Mouse (Mus musculus): ENCODE measurements around the gene Lamb3.

Lamb3 gene

DNA sequence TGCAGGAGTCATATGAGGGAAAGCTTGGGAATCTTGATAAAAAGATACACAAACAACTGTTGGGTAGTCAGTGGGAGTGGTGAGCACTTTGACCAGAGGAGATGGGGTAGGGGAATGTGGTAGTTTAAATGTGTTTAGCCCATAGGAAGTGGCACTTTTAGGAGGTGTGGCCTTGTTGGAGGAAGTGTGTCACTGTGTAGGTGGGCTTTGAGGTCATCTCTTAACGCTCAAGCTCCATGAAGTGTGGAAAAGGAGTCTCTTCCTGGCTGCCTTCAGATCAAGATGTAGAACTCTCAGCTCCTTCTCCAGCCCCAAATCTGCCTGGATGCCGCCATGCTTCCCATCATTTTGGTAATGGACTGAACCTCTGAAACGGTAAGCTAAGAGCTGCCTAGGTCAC, at the start of gene Lamb3:
TSS of gene Lamb3 (plus strand) at position 197 of the 400 bp plus-strand sequence.
- DNase-seq (ENCODE audit: low read depth, low spot score): no peak

DNA sequence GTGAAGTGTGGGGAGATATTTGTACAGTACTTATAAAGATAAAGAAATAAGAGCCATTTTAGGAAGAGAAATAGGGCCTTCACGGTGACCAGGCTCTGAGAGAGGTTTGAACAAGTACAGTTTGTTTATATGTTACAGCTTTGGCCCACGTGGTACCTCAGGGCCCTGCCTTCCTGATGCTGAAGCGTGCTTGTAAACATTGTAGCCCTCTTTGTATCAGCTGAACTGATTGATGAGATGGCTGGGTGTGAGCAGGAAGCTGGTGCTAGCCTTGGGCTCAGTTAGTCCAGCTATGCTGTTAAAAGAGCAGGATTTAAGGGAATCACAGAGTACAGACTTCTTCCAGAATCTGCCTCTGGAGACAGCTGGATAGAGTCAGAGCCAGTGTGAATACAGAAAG, 48.3 kb upstream of the Lamb3 start:
- no peak for DNase-seq (ENCODE audit: low read depth, low spot score)

DNA sequence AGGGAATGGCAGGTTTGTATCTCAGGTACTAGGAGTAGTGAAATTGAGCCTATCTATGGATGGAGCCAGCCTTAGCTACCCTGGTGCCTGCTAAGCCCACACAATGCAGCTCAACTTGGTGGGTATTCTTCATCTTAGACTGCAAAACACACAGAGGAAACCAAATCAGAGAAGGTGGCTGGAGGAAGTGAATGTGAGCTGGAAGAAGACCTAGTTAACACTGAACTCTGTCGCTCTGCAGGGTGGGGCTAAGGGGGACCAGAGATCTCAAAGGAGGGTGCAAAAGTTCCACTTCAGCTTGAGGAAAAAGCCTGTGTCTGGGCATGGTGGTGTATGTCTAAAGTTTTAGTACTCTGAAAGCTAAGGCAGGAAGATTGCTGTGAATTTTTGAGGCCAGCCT, 47.9 kb upstream of the Lamb3 start:
- DNase-seq (ENCODE audit: low read depth, low spot score): no peak

DNA sequence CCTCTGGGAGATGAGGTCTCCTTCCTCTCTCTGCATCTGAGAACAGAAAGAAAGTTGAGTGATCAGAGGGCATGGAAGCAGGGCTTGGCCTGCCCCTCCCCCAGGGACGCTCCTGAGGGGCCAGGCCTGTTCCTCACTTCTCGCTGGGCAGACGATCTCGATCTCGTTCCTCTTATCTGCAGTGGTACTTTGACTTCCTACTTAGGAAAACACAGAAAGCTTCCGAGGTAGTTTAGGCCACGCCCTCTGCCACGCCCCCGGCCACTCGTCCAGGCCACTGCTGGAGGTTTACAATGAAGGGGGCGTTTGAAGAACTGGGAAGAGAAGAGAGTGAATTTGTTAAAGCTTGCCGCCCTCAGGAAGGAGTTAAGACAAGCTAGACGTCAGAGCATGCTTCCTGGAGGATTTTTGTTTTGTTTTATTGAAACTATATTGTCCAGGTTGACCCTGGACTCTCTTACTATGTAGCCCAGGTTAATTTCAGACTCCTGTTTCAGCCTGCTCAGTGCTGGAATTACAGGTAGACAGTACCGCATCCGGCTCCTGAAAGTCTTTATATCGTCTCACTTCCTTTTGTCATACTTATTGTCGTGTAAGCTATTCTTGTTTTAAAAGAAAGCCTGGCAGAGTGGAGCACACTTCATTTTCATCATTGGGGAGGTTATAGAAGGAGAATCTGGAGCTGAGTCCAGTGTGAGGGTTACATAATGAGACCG, 47.0 kb upstream of the Lamb3 start:
- DNase-seq (ENCODE audit: low read depth, low spot score): peak; percentile 59

DNA sequence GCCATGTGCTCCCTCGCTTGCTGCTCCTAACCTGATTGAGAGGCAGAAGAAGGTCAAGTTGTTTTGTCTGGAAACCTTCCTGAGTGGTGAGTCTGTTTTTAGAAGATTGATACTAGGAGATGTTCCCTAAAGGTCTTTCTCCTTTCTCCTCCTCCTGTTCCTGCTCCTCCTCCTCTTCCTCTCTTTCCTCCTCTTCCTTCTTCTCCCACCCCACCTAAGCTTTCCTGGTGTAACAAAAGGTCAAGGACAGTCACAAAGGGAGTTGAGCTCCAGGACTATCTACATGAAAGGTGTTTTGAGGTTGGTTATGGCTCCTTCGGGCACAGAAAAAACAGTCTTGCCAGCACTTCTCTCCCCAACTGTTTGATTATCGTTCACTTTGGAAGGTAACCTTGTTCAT, 39.8 kb upstream of the Lamb3 start, which contains the start of gene A130010J15Rik:
TSS of gene A130010J15Rik (plus strand) at position 301 of the 400 bp plus-strand sequence.
- no peak for DNase-seq (ENCODE audit: low read depth, low spot score)

DNA sequence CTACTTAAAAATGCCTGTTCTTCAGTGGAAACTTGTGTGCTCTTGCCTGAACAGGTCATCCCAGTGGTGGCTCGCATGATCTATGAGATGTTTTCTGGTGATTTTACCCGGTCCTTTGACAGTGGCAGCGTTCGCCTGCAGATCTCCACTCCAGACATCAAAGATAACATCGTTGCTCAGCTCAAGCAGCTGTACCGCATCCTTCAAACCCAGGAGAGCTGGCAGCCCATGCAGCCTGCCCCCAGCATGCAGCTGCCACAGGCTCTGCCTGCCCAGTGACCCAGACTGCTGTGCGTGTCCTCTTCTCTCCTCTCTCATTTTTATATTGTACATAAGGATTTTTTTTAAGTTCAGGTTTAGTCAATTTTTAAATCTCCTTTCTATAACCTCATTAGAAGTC, 38.3 kb upstream of the Lamb3 start:
- DNase-seq (ENCODE audit: low read depth, low spot score): no peak

DNA sequence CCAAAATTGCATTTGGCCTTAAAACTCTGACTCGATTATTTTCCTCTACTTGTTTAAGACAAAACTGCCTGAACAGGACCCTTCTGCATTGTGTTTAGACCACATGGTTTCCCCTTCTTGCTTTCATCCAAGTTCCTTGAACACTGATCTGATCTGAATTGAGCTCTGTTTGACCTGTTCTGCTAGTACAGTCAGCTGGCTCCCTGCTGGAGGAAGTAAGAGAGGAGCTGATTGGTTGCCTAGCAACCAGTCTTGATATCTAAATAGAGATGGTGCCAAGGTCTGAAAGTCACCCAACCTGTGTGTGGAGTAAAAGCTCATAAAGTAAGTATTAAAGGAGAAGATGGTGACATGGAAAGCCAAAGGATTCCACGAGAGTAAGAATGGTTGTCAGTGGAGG, 37.6 kb upstream of the Lamb3 start:
- DNase-seq (ENCODE audit: low read depth, low spot score): no peak

DNA sequence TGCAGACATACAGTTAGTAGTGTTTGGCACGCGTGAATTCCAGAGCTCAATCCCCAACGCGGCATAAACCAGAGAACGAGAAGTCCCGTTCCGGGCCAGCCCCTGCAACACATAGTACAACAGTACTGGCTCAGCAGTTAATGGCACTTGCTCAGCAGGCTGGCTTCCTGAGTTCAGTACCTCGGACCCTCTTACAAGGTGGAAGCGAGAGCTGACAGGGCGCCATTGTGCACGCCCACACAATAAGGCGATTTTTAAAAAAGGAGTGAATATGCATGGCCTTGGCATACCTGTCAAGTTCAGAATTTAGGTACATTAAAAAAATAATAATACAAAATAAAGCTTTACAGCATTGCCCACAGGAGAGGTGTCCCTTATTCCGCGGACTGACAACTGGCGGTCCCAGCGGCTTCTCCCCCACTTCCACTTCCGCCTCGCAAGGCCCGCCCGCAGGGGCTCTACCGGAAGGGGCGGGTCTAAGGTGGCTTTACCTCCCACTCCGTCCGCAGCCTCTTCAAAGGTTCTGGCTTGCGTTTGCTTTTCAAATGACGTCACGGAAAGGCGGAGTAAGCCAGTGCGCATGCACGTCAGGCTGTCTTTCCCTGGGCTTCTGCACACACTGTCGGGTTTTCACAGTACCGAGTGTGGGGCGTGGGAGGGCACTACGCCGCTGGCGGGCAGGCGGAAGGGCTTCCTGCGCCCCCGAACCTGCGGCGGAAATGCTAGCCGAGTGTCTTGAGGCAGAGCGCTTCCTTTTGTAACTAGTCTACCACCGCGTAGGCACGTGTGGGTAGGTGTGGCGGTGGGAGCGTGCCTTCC, 34.3 kb upstream of the Lamb3 start:
- peak; percentile 99 for DNase-seq (ENCODE audit: low read depth, low spot score)

DNA sequence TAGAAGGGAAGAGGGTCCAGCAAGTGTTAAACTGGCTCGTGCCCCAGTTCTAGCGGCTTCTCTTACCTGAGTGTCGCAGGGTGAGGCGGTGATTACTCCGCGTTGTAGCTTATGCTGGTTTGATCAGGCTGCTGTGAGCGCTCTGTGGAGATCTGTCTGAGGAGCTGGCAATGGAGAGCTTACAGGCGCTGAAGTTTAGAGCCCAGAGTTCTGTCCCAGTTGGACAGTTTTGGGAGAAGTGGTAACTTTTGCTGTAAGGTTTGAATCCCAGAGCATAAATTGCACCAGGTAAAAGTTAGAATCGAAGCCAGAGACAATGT, 33.7 kb upstream of the Lamb3 start:
- no peak for DNase-seq (ENCODE audit: low read depth, low spot score)

DNA sequence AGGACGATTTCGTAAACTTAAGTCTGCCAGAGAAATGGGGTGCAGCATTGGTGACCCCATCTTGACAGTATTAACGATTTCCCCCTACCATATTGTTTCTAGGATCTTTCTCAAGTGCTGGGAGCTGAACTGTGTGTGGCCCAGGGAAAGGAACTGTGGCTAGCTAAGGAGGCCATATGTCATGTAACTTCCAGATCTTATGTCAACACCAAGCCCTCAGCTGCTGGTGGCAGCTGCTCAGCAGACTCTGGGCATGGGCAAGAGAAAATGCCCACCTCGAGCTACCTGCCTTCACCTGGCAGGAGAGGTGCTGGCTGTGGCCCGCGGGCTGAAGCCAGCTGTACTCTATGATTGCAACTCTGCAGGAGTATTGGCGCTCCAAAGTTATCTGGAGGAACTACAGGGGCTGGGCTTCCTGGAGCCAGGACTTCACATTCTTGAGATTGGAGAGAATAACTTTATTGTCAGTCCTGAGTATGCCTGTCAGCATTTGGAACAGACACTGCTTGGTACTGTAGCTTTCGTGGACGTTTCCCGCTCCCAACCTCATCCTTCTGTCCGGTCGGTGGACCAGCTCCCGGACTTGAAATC, 33.3 kb upstream of the Lamb3 start:
- peak; percentile 29 for DNase-seq (ENCODE audit: low read depth, low spot score)

DNA sequence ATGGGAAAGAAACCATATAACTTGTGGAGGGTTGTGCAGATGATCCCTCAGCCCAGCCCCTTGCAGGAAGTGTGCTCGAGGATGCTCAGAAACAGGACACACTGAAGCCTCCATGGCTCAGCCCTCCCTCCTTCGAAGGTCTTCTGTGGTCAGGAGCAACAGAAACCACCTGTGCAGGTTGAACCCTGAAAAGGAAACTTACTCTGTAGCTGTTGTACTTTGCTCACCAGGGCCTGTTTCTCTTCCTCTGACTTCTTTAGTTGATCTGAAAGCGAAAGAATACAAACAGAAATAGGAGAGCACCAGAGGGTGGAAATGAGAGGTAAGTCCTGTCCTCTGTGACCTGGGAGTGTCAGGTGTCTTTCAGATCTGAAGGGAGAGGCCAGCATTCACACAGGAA, 26.4 kb upstream of the Lamb3 start:
- DNase-seq (ENCODE audit: low read depth, low spot score): no peak

DNA sequence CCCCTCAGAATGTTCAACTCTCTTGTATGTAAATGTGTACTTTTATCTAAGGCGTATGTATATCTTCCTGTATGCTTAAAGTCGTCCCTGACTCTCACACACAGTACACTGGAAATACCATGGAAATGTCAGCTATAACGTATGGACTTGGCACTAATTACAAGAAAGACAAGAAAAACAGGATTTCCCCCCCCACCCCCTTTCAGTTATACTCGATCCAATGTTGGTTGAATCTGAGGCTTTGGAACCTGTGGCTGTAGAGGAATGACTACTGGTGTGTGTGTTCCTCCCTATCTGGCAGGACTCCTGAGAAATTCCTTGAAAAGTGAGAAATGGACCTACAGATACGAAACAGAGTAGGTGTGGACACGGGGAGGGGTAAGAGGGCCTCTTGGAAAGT, 19.2 kb upstream of the Lamb3 start:
- no peak for DNase-seq (ENCODE audit: low read depth, low spot score)

DNA sequence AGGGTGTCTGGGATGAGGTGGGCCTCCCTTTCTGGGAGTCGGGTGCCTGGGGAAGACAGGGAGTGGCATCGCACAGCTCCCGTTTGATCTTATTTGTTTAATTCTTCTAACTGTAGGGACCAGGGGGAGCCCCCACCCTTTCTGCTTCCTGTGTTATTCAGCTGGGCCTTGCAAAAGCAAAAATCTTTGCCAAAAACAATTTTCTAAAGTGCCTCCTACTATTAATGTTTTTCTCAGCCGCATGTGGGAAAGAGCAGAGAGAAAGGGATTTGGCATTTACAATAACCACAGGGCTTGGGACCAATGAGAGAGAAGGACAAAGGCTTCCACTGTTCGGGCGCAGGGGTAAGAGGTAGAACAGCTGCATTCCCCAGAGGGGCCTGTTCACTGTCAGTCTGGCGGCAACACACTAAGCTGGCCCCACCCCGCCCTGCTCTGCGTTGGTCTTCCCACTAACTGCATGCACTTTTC, 18.3 kb upstream of the Lamb3 start:
- DNase-seq (ENCODE audit: low read depth, low spot score): peak; percentile 83

DNA sequence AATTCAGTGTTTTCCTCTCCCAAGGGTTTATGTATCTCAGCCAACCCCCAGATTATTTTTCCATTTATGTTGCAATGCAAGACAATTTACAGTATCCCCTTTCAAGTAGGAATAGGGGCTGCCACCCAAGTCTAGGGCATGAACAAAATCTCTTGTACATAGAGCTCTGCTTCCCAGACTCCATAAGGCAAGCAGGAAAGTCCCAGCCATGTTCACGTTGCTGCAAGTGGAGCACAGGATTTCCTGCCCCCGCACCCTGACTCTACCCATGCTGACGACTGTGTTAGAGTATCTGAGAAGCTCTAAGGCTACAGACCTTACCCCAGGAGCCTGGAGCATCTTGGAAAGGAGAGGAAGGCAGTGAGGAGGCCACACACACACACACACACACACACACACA, 17.7 kb upstream of the Lamb3 start:
- no peak for DNase-seq (ENCODE audit: low read depth, low spot score)

DNA sequence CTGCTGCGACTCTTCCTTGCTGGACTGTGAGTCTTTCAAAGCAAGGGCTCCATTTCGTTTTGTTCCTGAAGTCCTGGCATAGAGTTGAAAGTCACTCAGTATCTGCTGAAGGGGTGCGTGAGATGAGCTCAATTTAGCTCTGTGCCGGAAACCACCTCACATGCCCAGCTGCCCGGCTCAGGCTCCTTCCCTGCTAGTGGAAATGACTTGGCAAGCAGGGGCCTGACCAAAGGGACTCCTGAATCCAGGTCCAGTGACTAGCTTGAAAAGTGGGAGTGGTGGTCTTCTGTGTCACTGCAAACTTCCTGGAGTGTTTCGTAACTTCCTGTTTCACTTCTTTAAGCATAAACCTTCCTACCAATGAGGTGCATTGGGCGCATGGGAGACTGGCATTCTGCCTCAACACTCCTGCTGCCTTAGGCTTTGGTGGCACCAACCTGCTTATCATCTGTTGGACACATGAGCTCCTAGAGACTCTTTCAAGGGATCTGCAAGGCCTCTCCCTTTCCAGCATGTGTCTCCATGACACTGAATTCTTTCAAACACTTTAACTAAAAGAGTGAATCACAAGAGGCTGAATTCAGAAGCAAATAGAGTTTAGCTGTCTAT, 15.7 kb upstream of the Lamb3 start:
- no peak for DNase-seq (ENCODE audit: low read depth, low spot score)

DNA sequence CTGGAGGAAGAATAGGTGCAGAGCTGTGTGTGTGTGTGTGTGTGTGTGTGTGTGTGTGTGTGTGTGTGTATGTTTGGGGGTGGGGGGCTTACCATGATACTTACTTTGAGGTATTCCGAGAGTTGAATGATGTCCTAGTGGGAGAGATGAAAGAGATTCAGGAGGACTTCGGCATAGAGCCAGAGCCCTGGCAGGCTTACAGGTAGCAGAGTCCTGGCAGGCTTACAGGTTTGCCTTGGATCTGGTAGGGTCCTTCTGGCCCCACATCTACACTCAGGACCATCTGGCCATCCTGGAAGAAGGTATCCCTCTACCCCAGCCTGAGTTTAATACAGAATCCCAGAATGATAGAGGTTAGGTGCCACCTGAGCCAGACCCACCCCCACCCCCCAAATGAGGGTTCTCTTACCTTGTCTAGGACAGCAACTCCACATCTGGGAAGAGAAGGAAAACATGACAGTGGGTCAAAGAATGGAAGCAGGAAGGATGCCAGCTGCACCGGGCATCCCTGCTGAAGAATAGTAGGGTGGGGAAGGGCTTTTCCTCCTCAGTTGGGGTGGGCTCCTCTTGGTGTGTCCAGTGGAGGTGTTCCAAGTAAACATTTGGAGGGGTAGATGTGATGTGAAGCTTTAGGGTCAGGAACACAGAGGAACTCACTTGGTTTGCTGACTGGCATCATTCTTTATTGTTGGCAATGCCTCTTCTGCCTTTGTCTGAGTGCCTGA, 12.9 kb upstream of the Lamb3 start:
- DNase-seq (ENCODE audit: low read depth, low spot score): no peak

DNA sequence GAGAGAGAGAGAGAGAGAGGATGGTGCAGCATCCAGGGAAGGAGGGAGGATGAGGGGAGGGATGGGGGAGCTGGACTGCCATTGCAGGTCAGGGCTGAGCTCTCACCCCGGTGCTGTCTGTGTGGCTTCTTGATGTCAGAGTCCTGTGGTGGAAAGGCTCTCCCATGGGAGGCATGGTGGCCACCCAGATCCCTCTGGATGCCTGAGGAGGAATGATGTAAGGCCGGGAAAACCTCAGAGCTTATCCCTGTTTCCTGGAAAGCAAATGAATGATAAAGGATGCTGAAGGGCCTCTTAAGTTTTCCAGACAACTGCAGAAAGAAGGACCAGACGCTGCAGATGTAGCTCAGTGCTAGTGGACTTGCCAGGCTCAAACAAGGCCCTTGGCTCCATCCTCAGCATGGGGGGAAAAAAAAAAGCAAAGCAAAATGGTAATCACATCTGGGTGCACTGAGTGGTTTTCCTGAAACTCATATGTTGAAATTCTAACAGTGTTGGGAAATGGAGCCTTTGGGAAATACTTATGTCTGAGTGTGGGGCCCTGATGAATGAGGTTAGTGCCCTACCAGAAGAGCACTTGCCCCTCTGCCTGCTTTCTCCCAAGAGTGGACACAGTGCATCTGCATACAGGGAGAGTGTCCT, 12.2 kb upstream of the Lamb3 start:
- DNase-seq (ENCODE audit: low read depth, low spot score): peak; percentile 27

DNA sequence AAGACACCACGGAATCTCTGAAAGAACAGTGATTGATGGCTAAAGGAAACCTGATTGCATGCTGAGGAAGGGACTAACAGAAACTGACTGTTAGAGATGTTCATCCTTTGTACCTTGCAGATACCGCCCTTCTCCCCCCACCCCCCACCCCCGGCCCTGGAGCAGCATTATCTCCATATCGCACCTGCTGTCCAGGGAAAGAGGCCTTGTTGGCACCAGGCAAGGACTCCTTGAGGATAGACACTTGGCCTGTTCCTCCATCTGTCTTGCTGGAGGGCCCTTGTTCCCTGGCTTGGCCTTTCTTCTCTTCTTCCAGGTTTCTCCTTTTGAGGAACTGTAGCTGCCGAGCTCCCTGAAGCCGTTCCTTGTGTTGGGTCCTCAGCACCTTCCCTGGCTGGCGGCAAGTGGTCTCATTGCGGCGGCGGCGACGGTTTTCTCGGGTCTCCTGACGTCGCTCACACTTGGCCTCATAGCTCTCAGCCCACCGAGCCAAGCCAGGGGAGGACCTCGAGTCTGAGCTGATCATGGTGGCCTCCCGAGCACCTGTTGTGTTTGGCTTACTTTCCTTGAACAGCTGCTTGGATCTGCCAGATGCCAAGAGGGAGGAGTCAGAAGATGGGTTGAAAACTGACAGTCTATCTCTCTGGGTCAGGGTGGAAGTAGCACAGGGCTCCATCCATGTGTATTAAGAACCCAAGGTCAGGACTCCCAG, 9.8 kb upstream of the Lamb3 start:
- no peak for DNase-seq (ENCODE audit: low read depth, low spot score)

DNA sequence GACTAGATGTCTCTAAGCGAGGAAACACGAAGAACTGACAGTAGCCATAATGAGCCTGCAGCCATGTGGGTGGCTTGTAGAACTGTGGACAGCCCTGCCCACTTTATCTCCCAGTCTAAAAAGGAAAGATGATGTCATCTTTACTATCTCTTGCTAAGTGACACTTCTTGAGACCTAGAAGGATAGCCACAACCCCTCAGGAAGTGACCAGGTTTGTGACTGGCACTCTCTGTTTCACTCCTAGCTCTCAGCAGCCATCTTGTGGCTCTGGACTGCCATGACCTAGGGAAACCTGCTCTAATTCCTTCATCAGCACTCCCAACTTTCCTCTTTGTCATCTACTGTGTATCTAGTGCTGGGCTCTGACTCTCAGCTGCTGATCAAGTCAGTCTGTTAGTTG, 9.2 kb upstream of the Lamb3 start:
- DNase-seq (ENCODE audit: low read depth, low spot score): no peak

DNA sequence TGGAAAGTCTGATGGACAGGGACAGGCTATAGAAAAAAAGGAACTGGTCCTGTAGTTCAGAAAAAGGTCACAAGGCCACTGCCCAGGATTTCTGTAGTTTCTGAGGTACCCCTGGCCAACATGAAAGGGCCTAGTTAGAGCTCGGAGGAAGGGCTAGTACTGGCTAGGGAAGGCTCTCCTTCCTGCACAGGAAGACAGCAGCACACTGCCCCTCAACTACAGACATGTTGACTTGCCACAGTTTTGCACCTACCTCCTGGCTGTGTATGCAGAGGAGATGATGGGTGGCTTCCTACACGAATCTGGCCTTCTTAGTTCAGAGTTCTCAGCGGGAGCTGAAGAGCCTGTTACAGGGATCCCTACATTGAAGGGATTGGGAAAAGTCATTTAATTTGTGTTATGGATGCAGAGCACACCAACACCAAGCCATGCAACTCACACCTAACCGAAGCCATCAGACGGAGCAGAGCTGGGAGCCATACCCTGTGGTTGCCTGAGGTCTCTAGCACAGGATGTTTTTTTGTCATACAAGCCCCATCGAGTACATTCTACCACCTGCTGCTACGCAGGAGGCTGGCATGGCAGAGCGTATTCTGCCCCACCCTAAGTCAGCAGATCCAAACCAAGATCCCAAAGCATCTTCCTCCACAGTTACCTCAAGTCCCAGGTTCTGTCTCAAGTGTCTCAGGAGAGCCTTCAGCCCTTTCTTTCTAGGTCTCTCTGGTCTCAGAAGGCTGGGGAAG, 6.7 kb upstream of the Lamb3 start:
- DNase-seq (ENCODE audit: low read depth, low spot score): no peak
